Mouse (Mus musculus) heart, adult 11 months (tissue): ENCODE data around the gene Plcl1.

Experiments used
- DNase-seq: peaks from one replicate; pipeline ENCODE4 v3.0.0; 2022

The Plcl1 gene

DNA sequence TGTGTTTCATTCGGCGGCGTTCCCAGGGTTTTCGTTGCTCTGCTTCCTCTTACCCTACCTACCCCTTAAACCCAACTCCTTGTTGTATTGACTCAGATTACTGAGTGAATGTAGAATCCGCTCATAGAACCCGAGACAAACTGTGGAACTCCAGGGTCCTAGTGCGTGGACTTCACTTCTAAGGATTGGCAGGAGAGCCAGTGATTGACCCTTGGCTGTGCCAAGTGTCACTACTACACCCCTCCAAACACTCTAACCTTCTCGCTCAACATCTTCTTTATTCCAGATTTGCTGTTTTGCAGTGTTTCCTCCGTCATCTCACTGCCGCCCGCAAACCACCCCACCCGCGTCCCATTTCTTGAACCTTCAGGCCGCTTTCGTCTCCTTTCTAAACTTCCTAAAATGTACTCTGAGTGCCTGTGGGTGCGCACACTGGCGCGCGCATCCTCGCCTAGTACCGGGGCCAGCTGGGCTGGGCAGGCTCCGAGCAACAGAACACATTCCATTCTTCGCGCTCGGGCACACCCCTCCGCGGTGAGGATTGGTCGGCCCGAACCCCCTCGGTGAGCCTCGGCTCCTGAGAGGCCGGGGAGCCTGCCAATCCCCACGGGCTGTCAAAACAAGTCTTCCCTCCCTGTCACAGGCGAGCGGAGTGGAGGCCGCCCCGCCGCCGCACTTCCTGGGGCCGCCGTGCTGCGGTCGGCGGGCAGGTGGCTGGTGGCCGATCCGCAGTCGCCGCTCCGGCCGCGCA lies at the start of gene Plcl1:
Gene Plcl1 (plus strand): TSS at position 650 of the 751 bp plus-strand sequence.
- peak; percentile 100 for DNase-seq

DNA sequence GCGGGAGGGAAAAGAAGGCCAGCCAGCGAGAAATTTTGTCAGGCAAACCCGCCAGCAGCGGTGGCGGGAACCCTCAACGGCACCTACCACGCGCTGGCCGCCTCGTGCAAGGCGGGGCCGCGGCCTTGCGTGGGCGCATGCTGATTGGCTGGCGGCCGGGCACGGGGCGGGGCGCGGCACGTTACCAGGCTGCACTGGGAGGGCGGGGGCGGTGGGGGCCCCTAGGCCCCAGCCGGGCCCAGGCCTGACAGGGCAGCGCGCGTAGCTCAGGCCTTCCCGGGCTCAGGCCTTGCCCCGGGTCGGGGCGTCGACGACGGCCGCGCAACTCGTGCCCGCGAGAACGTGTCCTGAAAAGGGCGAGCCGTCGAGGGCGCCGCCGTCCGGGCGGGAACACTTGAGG lies 43.1 kb upstream of the Plcl1 start:
- peak; percentile 68 for DNase-seq

DNA sequence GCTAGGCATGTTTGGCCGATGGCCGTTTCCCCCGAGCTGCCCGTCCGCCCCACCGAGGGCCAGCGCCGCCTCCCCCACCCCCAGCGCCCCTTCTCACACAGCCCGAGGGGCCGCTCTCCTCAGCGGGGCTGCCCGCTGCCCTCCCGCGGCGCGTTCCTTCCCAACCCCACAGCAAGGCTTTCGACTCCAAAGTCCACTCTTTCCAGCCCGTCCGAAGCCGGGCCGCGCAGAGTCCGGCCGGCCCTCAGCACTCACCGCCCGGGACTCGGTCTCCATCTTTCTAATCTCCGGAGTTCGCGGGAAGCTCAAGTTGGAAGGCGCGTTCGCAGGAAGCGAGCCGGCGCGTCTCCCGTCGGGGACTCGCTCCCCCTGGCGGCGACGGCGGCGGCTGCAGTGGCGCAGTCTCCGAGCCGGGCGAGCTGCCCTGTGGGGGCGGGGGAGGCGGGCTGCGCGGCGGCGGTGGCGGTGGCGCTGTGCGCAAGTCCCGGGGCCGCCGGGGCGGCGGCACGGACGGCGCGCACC lies 42.6 kb upstream of the Plcl1 start, which contains the start of gene Boll:
Gene Boll (minus strand): TSS at position 426 of the 522 bp plus-strand sequence.
- DNase-seq, result peak; percentile 92

DNA sequence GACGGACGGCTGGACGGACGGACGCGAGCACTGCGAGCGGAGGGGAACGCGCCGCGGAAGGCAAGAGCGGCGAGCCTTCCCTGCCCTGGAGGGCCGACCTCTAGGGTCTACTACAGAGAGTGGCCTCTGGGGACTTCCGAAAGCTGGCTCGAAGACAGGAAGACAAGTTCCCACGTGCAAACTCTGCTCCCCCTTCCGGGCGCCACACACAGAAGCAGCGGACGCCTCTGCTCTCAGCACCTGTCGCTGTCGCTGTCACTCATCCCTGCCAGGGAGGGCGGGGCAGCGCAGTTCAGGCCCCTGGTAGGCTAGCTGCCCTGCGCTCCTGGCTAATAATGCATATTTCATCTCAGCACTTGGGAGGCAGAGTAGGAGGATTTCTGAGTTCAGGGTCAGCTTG lies 42.1 kb upstream of the Plcl1 start:
- DNase-seq, result peak; percentile 91

DNA sequence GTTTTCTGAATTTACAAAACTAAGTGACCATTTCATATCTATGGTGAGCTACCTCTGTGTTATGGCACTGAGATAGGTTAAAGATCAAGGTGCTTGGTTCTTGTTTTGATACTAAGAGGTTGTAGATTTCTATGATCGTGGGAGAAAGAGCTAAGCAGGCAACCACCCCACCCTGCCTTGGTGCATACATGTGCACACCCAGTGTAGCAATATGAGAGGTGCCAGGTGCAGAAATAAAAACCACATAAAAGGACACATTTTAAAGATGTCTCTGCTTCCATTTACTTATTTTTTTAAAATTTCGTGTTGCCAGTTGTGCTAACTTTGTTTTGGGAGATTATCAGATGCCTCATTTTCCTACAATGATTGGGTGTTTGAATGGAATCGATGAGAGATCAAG lies 33.1 kb upstream of the Plcl1 start:
- peak; percentile 46 for DNase-seq

DNA sequence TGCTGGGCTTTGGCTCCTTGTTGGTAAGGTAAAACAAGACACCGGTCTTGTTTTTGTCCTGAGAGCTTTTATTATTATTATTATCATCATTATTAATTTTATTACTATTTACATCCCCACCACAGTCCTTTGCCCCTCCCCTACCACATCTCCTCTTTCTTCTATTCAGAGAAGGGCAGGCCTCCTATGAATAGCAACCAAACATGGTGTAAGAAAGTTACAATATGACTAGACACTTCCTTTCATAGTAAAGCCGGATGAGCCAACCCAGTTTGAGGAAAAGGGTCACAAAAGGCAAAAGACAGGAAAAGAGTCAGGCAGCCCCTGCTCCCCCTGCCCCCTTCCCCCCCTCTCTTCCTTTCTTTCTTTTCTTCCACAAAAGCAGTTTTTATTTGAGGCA lies 25.2 kb upstream of the Plcl1 start:
- DNase-seq, result peak; percentile 1

DNA sequence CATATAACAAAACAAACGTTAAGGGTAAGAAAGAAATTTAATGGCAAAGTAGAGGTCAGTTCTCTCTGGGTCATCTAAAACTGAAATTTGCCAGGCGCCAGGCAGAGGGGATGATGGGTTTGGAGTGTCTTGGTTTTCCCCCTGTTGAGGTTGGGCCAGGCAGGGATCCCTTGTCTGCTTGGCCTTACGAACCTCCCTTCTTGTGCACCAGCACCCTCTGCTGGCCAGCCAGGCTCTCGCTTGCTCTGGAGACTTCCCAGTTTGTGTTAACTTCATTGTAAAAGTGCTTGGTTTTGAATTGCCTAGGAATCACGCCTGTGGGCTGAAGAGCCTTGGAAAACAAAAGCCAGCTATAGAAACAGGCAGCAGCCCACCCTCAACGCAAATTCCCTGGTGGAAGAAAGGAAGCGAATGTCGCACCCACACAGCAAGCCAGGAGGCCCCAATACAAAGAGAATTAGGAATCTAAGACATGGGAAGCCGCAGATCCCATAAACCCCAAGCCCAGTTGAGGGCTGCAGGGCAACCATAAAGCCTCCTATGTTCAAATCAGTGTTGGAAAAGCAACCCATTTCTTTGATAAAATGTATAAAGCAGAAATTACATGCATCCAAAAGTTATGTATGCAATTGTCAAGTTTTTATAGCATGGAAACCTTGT lies 22.5 kb upstream of the Plcl1 start:
- DNase-seq, result peak; percentile 94

DNA sequence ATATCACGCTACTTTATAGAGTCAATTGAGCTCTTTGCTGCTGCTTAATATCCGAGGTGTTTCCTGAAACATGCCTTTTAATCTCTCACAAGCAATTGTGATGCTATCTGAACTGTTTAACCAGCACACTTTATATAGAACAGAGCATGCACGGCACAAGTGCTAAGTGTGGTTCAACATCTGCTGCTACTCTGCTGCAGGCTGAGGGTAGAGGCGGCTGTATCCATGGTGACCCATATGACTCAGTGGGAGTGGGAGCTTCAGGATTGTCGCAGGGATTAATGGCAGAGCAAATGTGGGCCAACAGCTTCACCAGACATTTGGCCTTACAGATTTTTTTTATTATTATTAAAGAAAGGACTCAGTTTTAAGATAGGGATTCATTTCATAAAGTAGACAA lies 5.8 kb upstream of the Plcl1 start:
- DNase-seq, result no peak

DNA sequence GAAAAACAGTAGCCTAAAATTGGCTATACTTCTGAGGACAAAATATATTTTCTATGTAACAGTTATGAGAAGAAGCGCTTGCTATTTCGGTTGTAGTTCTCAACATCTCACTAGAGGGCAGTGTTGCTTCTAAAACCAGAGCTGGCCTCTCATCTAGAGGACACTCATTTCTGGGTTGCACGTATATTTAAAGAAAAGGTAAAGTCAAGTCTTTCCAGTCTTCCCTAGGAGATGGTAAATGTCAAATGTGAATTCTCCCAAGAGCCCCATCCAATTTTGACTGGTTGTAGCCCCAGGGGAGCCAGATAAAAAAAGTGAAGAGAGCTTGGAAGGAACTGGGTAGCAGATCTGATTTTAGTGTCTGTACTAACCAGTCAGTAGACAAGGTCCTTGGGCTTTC lies 1.3 kb upstream of the Plcl1 start:
- no peak for DNase-seq

DNA sequence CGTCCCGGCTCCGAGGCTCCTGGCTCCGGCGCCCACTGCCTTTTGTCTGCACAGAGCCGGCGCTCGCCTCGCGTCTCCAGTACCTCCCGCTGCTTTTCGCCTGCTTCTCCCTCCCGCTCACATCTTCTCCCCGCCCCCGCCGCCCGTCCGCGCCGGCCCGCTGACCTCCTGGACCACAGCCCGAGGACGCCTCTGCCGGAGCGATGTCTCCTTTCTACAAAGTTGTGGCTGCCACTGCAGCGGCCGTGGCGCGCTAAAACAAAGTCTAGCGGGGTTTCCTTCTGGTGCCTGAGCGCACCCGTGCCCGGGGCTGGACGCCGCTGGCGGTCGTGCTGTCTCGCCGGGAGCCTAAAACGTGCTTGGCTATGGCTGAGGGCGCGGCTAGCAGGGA lies 297 bp downstream of the Plcl1 start:
- no peak for DNase-seq

DNA sequence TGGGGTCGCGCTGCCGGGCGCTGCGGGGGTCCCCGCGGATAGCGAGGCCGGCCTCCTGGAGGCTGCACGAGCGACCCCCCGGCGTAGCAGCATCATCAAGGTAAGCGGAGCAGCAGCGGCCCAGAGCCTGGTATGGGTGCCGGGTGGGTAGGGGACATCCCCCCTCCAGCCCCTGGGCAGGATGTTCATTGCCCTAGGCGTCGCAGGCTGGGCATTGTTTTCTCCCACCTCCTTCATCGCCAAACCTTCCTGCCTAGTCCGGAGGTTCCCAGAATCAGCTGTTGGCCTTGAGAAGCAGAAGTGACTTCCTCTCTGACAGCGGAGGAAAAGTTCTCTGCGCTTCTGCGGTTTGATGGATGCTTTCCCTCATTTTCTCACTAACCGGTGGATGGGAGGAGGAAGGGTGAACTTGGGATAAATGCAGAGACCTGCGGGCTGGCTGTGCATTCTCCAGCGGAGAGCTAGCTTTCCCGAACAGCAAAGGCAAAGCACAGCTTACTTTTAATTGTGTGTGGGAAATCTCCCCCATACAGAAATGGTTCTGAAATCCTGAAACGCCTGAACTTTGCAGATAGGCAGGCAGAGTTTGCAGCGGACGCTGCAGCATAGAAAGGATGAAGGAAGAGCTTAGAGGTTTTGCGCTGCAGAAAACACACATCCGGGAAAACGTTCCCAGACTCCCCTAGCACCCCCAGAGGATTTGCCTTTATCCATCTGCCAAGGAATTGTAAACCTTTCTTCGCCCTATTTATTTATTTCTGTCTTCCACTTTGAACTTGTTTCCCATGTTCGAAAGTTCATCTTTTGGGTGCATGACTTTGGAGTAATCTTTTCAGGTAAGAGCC lies 1.0 kb downstream of the Plcl1 start:
- DNase-seq, result peak; percentile 95

DNA sequence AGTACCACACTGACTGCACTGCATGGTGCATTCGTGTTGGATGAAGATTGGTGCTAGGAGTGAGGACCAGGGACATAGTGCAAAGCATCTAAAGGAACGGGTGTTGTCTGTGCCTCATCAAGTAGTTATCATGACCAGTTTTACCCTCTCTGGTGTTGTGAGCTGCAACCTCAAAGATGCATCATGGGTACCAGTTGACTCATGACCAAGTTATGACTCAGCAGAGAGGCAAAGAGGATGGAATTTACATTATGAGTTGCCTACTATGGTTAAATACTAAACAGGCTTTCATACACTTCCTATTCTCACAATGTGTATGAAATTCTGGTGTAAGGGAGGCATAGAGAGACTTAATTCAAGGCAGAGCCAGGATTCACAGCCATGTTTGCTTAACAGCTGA lies 4.9 kb downstream of the Plcl1 start:
- peak; percentile 52 for DNase-seq

DNA sequence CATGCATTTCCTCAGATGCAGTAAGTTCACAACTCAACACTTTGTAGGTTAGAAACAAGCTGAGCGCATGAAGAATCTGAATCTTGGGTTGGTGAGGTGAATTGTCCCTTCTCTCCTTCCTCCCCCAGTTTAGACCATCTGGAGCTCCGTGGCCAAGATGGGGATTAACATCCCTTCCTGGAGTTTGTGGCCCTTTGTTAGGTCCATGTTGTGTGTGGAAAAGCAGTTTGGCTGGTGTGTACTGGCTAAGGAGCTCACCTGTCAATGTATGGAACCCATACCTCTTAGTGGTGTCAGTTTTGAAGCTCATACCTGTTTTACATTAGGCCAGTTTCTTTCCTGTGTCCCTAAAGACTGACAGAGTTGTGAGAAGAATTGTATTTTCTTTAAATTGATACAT lies 5.4 kb downstream of the Plcl1 start:
- DNase-seq, result peak; percentile 63

DNA sequence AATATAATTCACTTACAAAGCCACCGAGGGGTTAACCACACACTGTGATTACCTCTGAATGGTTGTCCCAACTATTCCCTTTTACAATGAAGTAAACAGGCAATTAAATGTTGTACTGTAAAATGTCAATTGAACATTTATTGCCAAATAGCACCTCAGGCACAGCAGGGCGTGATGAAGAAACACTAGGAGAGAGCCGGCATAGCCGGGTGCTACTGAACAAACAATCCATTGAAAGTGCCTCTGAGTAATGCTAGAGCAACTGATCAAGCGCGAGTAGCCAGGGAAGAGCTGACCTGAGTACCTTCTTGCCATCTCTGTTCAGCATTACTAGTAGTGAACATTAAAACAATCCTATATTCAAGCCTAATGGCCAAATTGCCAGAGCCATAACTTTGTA lies 6.8 kb downstream of the Plcl1 start:
- DNase-seq, result peak; percentile 51

DNA sequence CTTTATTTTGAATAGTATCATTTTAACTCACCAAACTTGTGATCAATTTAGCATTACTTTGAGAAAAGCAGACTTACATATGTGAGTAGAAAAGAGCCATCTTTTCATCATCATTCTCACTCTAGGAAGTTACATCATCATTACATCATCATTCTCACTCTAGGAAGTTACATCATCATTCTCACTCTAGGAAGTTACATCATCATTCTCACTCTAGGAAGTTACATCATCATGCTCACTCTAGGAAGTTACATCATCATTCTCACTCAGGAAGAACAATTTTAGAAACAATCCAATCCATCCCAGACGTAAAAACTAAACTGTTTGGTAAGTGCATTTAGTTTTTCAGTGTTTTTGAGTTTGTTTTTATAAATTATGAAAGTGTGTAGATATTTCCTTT lies 7.8 kb downstream of the Plcl1 start:
- DNase-seq, result no peak

DNA sequence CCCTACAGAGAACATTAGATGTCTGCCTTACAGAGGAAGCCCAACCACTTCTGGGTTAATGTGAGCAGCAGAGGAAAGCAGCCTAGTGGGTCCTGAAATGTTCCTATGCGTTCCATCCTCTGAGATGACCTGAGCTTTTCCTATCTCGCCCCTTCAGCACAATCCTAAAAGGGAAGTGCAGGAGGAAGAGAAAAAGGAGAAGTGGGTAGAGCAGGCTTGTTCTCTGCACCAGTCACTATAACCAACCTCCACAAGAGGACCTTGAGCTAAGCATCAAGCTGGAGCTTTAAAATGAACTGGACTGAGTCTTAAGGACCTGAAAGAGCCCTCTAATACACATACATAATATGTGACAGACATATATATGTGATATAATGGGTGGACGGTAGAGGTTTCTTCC lies 13.2 kb downstream of the Plcl1 start:
- no peak for DNase-seq

DNA sequence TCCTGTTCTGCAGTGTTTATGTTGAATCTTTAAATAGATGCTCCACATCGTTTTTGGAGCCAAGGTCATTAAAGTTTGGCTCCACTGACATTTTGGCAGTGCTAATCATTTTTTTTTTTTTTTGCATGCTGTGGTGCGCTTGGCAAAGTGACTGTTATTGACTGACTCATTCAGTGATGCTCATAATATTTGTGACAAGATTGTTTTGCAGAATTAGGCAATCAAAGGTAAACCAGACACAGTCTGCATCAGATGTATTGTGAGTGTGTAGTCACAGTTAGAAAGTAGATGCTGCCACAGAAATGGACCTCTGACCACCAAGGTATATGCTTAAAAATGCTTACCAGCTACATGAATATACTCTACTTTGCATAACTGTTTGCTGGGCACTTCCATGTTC lies 21.9 kb downstream of the Plcl1 start:
- no peak for DNase-seq

DNA sequence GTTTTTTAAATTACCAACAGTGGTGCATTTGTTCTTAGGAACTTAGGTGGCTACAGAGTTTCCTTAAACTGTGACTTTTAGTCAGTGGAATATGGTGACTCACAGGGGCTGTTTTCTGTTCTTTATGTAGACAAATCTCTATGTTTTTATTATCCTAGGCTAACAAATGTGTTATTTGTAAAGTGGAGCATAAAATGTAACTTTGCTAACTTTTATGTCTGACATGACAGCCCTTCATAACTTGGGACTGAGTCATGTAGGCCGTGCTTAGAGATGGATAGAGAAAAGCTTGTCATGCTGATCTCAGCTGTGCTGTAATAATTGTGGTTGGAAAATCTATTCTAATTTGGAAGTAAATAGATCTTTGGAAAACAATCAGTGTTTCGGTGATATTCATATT lies 23.3 kb downstream of the Plcl1 start:
- DNase-seq, result no peak

DNA sequence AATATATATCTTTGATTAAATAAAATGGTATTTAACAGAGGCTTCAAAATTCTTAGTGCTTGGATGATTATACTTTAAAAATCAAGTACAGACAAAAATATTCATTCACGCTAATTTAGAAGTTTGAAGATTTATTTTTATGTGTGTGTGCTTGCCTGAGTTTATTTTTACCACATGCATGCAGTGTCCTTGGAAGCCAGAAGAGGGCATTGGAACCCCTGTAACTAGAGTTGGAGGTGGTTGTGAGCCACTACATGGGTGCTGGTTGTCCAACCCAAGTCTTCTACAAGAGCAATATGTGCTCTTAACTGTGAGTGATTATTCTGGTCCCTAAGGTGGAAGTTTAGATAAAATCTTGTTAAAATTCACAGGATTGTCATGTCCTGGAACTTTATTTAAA lies 24.0 kb downstream of the Plcl1 start:
- no peak for DNase-seq

DNA sequence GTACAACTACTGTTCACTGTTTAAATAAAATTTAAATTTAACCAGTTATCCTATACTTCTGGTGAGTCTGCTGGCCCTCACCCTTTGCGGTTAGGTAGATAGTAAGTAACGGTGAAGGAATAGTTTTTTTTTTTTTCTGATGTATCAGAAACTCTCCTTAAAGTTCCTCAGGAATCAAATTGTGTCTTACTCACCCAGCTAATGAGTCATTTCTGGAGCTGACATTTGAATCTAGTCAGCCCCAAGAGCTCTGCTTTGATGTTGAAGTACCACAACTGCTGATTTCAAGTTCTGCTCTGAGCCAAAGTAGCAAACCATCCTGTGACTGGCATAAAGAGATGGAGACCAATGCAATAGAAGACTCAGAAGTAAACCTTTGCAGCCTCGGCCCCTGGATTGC lies 24.9 kb downstream of the Plcl1 start:
- no peak for DNase-seq

DNA sequence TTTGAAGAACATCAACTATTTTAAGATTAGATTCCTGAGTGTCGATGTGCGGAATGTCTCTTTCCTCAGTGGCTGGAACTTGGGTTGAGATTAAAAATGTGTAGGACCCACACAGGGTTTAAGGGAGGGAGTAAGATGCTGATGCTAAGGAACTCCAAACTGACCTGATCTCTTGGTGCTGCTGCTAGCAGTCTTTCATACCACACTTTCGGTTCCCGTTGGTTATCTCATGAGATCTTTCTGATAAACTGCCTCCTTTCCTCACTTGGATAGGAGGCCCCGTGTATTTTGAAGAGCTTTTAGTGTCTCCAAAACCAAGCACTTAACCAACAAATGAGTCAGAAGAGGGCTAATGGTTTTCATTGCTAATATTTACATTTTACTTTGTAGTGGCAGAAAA lies 30.9 kb downstream of the Plcl1 start:
- DNase-seq, result no peak

DNA sequence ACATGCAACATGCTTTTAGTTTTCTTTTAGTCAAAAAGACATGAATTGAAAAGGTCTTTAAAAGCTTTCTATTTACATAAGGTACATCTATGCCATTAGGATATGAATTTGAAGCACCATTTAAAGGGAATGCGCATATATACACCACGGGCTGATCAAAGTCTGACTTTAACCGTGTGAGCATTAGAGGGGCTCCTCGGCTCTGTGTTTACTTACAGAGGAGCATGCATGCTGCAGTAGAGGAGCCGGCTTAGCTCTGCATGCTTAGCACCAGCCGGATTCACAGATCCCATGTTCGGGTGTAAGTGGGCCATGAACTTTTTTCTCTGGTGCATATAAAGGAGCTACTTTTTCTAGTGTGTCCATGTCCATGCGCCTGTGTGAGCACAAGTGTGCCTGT lies 31.4 kb downstream of the Plcl1 start:
- no peak for DNase-seq

DNA sequence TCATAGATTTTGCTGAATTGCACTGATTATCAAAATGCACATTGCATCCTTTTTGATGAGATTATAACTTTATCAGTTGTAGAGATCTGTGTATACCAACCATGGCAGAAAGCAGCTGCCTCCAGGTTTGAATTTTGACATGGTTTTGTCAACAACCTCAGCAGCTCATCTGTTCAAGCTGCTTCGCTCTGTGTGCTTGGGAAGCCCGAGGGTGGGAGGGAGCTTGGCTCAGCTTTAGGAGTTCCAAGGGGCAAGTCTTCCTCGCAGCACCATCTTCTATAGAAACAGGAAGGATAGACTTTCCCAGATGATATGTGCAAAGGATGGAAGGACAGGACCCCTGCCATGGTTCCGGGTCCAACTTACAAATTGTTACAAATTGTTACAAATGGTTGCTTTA lies 32.9 kb downstream of the Plcl1 start:
- DNase-seq, result no peak
